Mouse (Mus musculus) heart, embryonic 15.5 days (tissue): ENCODE data around the gene Card19. TPM values are rescaled to one million over a fixed set of nuclear protein-coding genes. Genes with fewer than 3 reads are reported as not detected.

Experiments used
- ATAC-seq: fragments of 200-750 bp; cut with Nextera tagmentation; replicated peaks from 2 replicates; pipeline ENCODE4 v1.8.0; 2017; ENCODE audit warnings: low read depth, moderate TSS enrichment; ENCODE audit not compliant: insufficient number of reproducible peaks, insufficient read depth, low FRiP score
- H3K27ac ChIP-seq: fragments of 300-500 bp; sonication (generic); 2 replicates; pipeline ENCODE4 v1.5.1; 2015; ENCODE audit warnings: mild to moderate bottlenecking, inconsistent platforms
- H3K27me3 ChIP-seq: fragments of 300-500 bp; sonication (generic); 2 replicates; pipeline ENCODE4 v1.6.1; 2015; ENCODE audit warnings: inconsistent platforms
- H3K36me3 ChIP-seq: fragments of 300-500 bp; sonication (generic); 2 replicates; pipeline ENCODE4 v1.6.1; 2015; ENCODE audit warnings: mild to moderate bottlenecking, inconsistent platforms
- H3K4me1 ChIP-seq: fragments of 300-500 bp; sonication (generic); replicated peaks from 2 replicates; pipeline ENCODE4 v1.6.1; 2015; ENCODE audit warnings: inconsistent platforms
- H3K4me2 ChIP-seq: fragments of 300-500 bp; sonication (generic); 2 replicates; pipeline ENCODE4 v1.6.1; 2015; ENCODE audit warnings: inconsistent platforms, mild to moderate bottlenecking, moderate library complexity
- H3K4me3 ChIP-seq: fragments of 300-500 bp; sonication (generic); 2 replicates; pipeline ENCODE4 v1.5.1; 2015; ENCODE audit warnings: mild to moderate bottlenecking, inconsistent platforms
- H3K9ac ChIP-seq: fragments of 300-500 bp; sonication (generic); 2 replicates; pipeline ENCODE4 v1.6.1; 2015; ENCODE audit warnings: mild to moderate bottlenecking, inconsistent platforms
- H3K9me3 ChIP-seq: fragments of 300-500 bp; sonication (generic); replicated peaks from 2 replicates; pipeline ENCODE4 v1.6.1; 2016; ENCODE audit warnings: inconsistent platforms
- WGBS: fragments of 180-500 bp; shearing (Covaris S2); methylation state at CpG from one replicate; pipeline ENCODE4 v1.1.7; 2015; ENCODE audit warnings: mixed read lengths; 5-methylcytosine and 5-hydroxymethylcytosine counted together
- polyA plus RNA-seq: library from polyadenylated mRNA; unstranded; fragments of >200 nt; fragmentation: Nextera tagmentation; extraction: Ambion mirVana; gene quantifications from 2 replicates; pipeline ENCODE4 v1.2.1, GENCODE M21; 2015

Card19 gene
- polyA plus RNA-seq, 1 experiment from 2014 or later, result 126 TPM

DNA sequence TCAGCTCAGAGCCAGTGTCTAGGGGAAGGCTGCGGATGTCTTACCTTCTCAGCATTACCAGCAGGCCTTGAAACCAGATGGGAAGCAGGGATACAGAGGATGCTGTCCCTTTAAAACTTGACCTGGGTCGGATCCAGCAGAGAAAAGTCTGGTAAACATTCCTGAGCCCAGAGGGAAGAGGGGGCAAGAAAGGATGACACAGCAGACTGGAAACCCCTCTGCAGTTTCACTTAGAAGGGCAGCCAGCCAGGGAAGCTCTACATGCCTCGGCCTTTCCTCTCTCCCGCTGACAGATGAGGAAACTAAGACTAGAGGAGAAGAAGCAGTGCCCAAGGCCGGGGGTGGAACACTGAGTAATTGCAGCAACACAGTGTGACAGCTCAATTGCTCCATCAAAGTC, 32.2 kb downstream of the Card19 start:
- no peak for ATAC-seq
- Histone ChIP-seq H3K4me1 (peaks cover 57% of the 10 kb centered on the region), H3K9ac (no peak overlapping the region), H3K27ac (0 out of 2 replicates have a peak overlapping the region, but pooled peaks have one; percentile 0), H3K4me3 (no peak overlapping the region), H3K27me3 (no peaks in the 10 kb centered on the region), H3K36me3 (no peaks in the 10 kb centered on the region), H3K4me2 (no peak overlapping the region), H3K9me3 (no peaks in the 10 kb centered on the region)
- 44% methylated on average over 5 of the region's 5 CpGs for WGBS

DNA sequence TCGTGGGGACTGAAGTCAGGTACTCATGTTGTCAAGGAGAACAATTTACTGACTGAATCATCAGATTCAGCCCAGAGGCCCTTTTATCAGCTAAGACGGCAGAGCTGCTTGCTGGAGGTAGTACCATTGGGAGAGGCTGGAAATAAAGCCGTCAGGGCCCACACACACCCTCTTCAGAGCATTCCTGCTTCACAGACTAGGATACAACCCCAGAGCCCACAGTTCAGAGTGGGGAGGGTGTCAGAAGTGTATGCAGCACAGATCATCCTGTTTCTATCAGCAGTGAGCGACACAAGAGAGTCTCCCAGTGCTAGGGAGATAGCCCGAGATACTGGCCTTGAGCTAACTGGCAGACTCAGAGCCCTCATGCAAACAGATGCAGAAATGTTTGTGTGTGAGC, 32.7 kb downstream of the Card19 start:
- Histone ChIP-seq H3K36me3 (no peaks in the 10 kb centered on the region), H3K4me2 (no peak overlapping the region), H3K27me3 (no peaks in the 10 kb centered on the region), H3K4me1 (peaks cover 57% of the 10 kb centered on the region), H3K9ac (no peak overlapping the region), H3K9me3 (no peaks in the 10 kb centered on the region), H3K4me3 (no peak overlapping the region), H3K27ac (0 out of 2 replicates have a peak overlapping the region, but pooled peaks have one; percentile 0)
- no peak for ATAC-seq
- 41% methylated on average over 5 of the region's 5 CpGs for WGBS

DNA sequence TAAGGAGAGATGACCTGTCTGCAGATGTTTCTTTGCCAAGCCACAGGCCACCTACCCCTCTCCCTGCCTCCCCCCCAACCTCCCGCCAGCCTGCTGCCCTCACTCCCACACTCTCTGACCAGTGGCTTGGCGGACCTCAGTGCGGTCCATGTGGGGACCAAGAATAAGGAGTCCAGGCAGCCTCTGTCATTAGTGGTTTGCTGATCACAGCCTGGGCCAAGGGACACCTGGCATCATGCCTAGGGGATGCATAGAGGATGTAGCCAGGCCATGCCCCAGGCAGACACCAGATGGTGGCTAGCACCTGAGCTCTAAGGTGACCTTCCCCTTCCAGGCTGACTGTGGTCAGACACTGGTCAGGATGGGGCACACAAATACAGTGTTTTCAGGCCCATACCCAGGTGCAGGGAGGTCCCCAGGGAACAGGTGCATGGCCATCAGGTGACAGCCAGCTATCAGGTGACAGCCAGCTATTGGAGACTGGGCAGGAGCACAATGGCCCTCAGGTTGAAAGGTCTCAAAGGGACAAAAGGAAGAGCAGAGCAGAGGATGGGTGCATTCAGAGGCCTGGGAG, 34.3 kb downstream of the Card19 start:
- H3K4me3 ChIP-seq, result no peak overlapping the region
- H3K4me2 ChIP-seq, result no peak overlapping the region
- WGBS, result 77% methylated on average over 3 of the region's 3 CpGs
- peaks cover 43% of the 10 kb centered on the region for H3K4me1 ChIP-seq
- no peak overlapping the region; the same call in 1 of the 2 replicates for H3K9ac ChIP-seq
- ATAC-seq, result no peak
- H3K27me3 ChIP-seq, result no peaks in the 10 kb centered on the region
- H3K27ac ChIP-seq, result no peak overlapping the region
- no peaks in the 10 kb centered on the region for H3K36me3 ChIP-seq
- H3K9me3 ChIP-seq, result no peaks in the 10 kb centered on the region

DNA sequence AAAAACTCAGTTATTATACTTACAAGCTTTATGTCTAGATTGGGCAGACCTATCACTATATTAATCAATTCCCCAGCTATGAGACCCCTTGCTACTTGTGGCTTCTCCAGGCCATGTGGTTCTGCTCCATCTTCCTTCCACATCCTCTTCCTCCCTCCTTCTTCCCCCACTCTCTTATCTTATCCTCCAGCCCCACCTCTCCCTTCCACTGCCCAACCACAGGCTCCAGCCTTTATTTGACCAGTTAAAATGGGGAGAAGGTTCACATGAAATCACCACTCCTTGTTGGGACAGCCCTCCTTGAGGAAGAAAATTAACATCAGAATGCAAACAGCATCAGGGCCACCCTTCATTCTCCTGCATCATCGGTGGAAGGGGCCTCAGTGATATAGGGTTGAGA, 35.1 kb downstream of the Card19 start:
- Histone ChIP-seq H3K9ac (no peak overlapping the region), H3K27ac (no peak overlapping the region), H3K9me3 (no peaks in the 10 kb centered on the region), H3K36me3 (no peaks in the 10 kb centered on the region), H3K4me3 (no peak overlapping the region), H3K4me1 (peaks cover 42% of the 10 kb centered on the region), H3K27me3 (no peaks in the 10 kb centered on the region), H3K4me2 (no peak overlapping the region)
- ATAC-seq, result no peak
- 60% methylated on average over 1 of the region's 1 CpGs for WGBS

DNA sequence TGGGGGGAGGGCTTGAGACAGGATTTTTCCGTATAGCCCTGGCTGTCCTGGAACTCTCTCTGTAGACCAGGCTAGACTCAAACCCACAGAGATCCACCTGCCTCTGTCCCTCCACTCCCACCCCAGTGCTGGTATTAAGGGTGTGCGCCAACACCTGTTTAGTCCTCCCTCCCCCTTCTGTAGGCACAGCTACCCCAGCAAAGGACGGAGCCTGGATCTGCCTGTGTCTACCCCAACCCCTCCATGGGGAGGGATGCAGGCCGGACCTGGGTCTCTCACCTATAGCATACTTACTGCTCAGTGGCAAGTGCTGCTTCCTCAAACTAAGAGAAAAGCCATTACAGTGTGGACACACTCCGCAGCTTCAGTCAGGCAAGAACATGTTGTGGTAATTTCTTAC, 35.6 kb downstream of the Card19 start:
- H3K27ac ChIP-seq, result no peak overlapping the region
- H3K9me3 ChIP-seq, result no peaks in the 10 kb centered on the region
- ATAC-seq, result no peak
- no peak overlapping the region for H3K9ac ChIP-seq
- H3K4me3 ChIP-seq, result no peak overlapping the region
- H3K4me2 ChIP-seq, result no peak overlapping the region
- WGBS, result 80% methylated on average over 5 of the region's 5 CpGs
- H3K4me1 ChIP-seq, result peaks cover 42% of the 10 kb centered on the region
- H3K36me3 ChIP-seq, result no peaks in the 10 kb centered on the region
- H3K27me3 ChIP-seq, result no peaks in the 10 kb centered on the region

DNA sequence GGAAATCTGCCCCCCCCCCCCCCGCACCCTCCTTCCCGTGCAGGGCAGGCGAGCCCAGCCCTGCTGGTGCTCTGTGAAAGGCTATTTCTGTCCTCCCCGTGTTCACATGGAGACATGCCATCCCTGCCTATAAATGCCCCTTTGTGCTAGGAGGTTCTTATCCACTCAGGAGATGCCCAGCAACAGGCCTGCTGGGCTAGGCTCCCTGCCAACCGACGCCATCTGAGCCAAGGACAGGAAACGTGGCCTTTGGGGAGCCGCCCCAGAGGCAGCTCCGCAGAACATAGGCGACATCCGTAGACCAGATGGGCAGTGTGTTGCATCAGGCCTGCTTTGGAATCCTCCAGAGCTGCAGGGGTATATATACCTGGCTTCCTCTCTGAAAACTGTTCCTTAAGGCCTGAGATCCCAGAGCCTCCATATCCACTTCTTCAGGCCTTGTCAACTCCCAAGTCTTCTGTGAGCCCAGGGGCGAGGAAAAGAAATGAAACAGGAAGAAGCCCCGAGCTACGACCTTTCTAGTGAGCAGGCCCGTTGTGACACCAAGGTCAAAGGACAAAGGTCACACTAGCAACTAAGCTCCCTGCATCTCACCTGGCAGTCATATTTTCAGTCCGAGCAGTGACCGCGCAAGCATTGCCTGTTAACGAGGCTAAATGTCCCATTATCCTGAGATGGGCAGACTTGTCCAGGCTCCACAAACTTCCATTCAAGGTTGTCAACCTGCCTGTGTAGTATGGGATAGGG, 36.8 kb downstream of the Card19 start:
- Histone ChIP-seq H3K4me1 (peaks cover 42% of the 10 kb centered on the region), H3K4me2 (0 out of 2 replicates have a peak overlapping the region, but pooled peaks have one; percentile 15), H3K27me3 (no peaks in the 10 kb centered on the region), H3K36me3 (no peaks in the 10 kb centered on the region), H3K9ac (no peak overlapping the region), H3K27ac (peak overlapping the region; percentile 90), H3K4me3 (no peak overlapping the region), H3K9me3 (no peaks in the 10 kb centered on the region)
- 49% methylated on average over 19 of the region's 19 CpGs for WGBS
- peak; percentile 90 for ATAC-seq

DNA sequence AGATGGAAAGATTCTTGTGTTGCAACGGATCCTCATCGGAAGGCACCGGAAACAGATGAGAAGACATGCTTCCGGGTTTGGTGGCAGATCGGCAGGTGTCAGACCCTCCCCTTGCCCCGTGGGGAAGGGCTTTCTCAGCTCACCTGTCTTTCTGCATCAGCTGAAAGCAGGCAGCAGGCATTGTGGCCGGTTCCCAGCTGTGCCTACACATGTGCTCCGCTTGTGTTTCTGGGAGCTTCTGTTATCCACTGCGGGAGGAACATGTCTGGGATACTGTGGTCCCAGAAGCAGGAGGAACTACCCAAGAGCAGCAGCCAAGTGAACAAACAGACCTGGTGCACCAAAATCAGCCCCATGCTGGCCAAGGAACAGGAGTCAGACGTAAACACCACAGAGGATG, 40.3 kb downstream of the Card19 start:
- no peaks in the 10 kb centered on the region for H3K9me3 ChIP-seq
- no peak overlapping the region for H3K9ac ChIP-seq
- no peaks in the 10 kb centered on the region for H3K36me3 ChIP-seq
- H3K4me1 ChIP-seq, result peaks cover 29% of the 10 kb centered on the region
- no peak overlapping the region for H3K4me2 ChIP-seq
- H3K4me3 ChIP-seq, result no peak overlapping the region
- H3K27ac ChIP-seq, result no peak overlapping the region
- ATAC-seq, result no peak
- H3K27me3 ChIP-seq, result no peaks in the 10 kb centered on the region
- WGBS, result 69% methylated on average over 10 of the region's 10 CpGs

DNA sequence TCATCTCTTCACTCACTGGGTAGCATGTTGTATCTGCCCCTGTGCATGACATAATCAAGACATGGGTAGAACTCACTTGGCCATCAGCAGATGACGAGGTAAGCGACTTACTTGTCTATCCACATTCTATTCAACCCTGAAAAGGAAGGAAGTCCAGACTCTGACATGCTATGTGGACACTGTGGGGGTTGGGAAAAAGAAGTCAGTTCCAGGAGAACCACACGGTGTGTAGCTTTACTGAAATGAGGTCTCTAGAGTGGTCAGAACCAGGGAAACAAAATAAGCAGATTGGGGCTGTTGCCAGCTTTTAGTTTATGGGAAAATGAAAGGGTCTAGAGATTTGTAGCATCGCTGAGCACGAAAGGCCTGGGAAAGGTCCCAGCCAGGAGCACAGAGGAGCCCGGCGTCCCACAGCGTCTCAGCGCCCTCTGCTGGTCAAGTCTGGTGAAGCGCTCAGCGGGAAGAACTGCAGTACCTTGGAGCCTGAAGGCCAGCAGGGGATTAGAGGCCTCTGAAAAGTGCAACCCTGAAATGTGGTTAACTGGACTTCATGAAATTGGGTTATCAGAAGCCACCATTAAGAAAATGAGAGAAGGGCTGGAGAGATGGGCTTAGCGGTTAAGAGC, 42.8 kb downstream of the Card19 start:
- 0 out of 2 replicates have a peak overlapping the region, but pooled peaks have one; percentile 18 for H3K4me2 ChIP-seq
- ATAC-seq, result peak; percentile 50; the same call in 1 of the 2 replicates
- WGBS, result 6% methylated on average over 12 of the region's 12 CpGs

DNA sequence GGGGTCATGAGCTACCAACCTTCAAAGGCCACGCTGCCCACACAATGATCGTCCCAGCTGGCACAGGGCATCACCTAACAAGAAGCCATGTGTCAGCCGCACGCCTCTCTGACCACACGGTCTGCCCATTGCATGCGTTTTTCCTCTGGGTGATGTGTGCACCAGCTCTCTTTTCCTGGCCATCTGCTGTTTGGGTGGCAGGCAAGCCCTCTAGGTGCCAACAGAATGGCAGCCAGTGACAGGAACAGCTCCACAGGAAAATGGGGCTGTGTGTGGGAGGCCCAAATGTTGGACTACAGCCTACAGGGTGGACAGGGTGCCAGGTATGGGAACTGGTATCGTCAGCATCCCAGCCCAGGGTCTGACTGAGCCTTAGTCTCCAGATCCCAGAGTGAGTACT, 43.5 kb downstream of the Card19 start:
- 86% methylated on average over 7 of the region's 7 CpGs for WGBS

More for the DNA sequence above, 42.8 kb downstream of the Card19 start:
- H3K27ac ChIP-seq, result no peak overlapping the region
- H3K9ac ChIP-seq, result no peak overlapping the region
- peaks cover 18% of the 10 kb centered on the region for H3K4me1 ChIP-seq
- H3K9me3 ChIP-seq, result no peaks in the 10 kb centered on the region
- H3K27me3 ChIP-seq, result no peaks in the 10 kb centered on the region
- H3K36me3 ChIP-seq, result no peaks in the 10 kb centered on the region
- no peak overlapping the region for H3K4me3 ChIP-seq

DNA sequence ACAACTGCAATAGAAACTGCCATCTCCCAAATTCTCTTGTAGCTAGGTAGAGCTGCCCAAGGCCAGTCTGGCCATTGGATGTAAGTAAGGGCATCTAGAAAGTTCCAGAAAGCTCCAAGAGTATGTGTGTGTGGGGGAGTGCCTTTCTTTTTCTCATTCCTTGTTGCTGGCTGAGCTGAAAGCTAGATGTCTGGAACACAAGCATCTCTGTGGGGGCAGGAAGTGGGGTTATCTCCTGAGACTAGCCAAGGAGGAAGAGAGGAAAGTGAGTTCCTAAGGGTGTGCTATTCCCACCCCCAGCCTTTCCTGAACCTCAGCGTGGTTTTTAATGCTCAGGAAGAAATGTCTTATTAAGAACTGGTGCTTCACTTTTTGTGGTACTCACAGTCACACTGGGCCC, 44.1 kb downstream of the Card19 start:
- Histone ChIP-seq H3K9me3 (no peaks in the 10 kb centered on the region), H3K27ac (no peak overlapping the region), H3K9ac (no peak overlapping the region), H3K4me1 (peaks cover 18% of the 10 kb centered on the region), H3K27me3 (no peaks in the 10 kb centered on the region), H3K4me2 (no peak overlapping the region), H3K4me3 (no peak overlapping the region), H3K36me3 (no peaks in the 10 kb centered on the region)
- 56% methylated on average over 1 of the region's 1 CpGs for WGBS
- ATAC-seq, result no peak

More for the DNA sequence above, 43.5 kb downstream of the Card19 start:
- Histone ChIP-seq H3K4me3 (no peak overlapping the region), H3K9ac (no peak overlapping the region), H3K27me3 (no peaks in the 10 kb centered on the region), H3K36me3 (no peaks in the 10 kb centered on the region), H3K9me3 (no peaks in the 10 kb centered on the region), H3K4me2 (no peak overlapping the region), H3K27ac (no peak overlapping the region), H3K4me1 (peaks cover 18% of the 10 kb centered on the region)
- ATAC-seq, result peak; percentile 21; the same call in 1 of the 2 replicates

DNA sequence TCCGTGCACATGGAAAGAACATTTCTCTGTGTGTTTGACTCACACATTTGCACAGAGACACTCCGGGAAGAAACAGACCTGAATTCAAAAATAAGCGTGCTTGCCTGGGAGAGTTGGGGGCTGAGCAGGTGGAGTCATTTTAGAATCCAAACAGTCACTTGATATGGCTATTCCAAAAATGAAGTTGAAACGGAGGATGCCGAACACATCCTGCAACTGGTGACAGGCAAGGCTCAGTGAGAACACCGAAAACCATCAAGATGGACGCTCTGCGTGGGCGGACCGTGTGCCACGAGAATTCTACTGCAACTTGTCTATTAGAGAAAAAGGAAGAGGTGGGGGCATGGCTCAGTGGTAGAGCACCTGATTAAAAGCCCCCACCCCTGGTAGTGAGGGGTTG, 45.2 kb downstream of the Card19 start:
- Histone ChIP-seq H3K4me2 (no peak overlapping the region), H3K9ac (no peak overlapping the region), H3K4me1 (peaks cover 18% of the 10 kb centered on the region), H3K27me3 (no peaks in the 10 kb centered on the region), H3K27ac (no peak overlapping the region), H3K9me3 (no peaks in the 10 kb centered on the region), H3K36me3 (no peaks in the 10 kb centered on the region), H3K4me3 (no peak overlapping the region)
- WGBS, result 88% methylated on average over 11 of the region's 11 CpGs
- no peak for ATAC-seq
